Mouse (Mus musculus) hindbrain, embryonic 11.5 days (tissue): ENCODE measurements around the gene Flrt2. TPM values are rescaled to one million over a fixed set of nuclear protein-coding genes. Genes with fewer than 3 reads are reported as not detected.

Experiments
- ATAC-seq: fragments of 200-750 bp; cut with Nextera tagmentation; 2 replicates; pipeline ENCODE4 v1.8.0; 2017; ENCODE audit warnings: mild to moderate bottlenecking, moderate TSS enrichment, moderate library complexity; ENCODE audit not compliant: low FRiP score
- DNase-seq: peaks from one replicate; pipeline ENCODE4 v3.0.0-alpha.2; 2015; ENCODE audit warnings: low spot score
- H3K27ac ChIP-seq: fragments of 300-500 bp; sonication (generic); 2 replicates; pipeline ENCODE4 v1.5.1; 2014; ENCODE audit warnings: mild to moderate bottlenecking, low read depth, low read length
- H3K27me3 ChIP-seq: fragments of 300-500 bp; sonication (generic); 2 replicates; pipeline ENCODE4 v1.6.1; 2014; ENCODE audit warnings: mild to moderate bottlenecking, low read length, moderate library complexity, mixed read lengths; ENCODE audit not compliant: control insufficient read depth, insufficient read depth
- H3K36me3 ChIP-seq: fragments of 300-500 bp; sonication (generic); 2 replicates; pipeline ENCODE4 v1.6.1; 2014; ENCODE audit warnings: mild to moderate bottlenecking, low read length, moderate library complexity, mixed read lengths; ENCODE audit not compliant: control insufficient read depth, insufficient read depth
- H3K4me1 ChIP-seq: fragments of 300-500 bp; sonication (generic); replicated peaks from 2 replicates; pipeline ENCODE4 v1.6.1; 2014; ENCODE audit warnings: low read length, mixed read lengths; ENCODE audit not compliant: control insufficient read depth, insufficient read depth
- H3K4me2 ChIP-seq: fragments of 300-500 bp; sonication (generic); replicated peaks from 2 replicates; pipeline ENCODE4 v1.6.1; 2014; ENCODE audit warnings: mild to moderate bottlenecking, low read depth, low read length
- H3K4me3 ChIP-seq: fragments of 300-500 bp; sonication (generic); 2 replicates; pipeline ENCODE4 v1.5.1; 2014; ENCODE audit warnings: low read depth, low read length
- H3K9ac ChIP-seq: fragments of 300-500 bp; sonication (generic); 2 replicates; pipeline ENCODE4 v1.6.1; 2014; ENCODE audit warnings: low read depth, low read length
- H3K9me3 ChIP-seq: fragments of 300-500 bp; sonication (generic); 2 replicates; pipeline ENCODE4 v1.6.1; 2016; ENCODE audit warnings: low read length; ENCODE audit not compliant: control insufficient read depth
- WGBS: fragments of 180-500 bp; shearing (Covaris S2); extraction: QIAGEN DNeasy Blood & Tissue Kit; methylation state at CpG from one replicate; pipeline ENCODE4 v1.1.7; 2014; 5-methylcytosine and 5-hydroxymethylcytosine counted together
- polyA plus RNA-seq: library from polyadenylated mRNA; unstranded; fragments of >200 nt; fragmentation: Nextera tagmentation; extraction: Ambion mirVana; gene quantifications from 2 replicates; pipeline ENCODE4 v1.2.1, GENCODE M21; 2014

Gene Flrt2
- polyA plus RNA-seq, 1 experiment from 2014 or later, result 34.0 TPM

DNA sequence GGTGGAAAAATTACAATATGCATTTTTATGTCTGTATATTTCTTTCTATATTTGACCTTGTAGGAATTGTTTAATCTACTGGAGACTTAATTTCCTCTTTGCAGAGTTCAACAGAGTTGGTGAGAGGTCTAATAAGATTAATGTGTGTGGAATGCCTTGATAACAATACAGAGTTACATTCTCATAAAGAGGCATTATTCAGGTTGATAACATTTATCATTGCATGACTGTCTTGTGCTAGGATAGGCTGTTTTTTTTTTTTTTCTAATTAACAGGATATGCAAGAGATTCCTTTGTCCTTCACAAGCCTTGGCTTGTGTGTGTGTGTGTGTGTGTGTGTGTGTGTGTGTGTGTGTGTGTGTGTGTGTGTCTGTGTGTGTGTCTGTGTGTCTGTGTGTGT is 9.6 kb downstream of the Flrt2 start:
- H3K9ac ChIP-seq, result no peak overlapping the region

DNA sequence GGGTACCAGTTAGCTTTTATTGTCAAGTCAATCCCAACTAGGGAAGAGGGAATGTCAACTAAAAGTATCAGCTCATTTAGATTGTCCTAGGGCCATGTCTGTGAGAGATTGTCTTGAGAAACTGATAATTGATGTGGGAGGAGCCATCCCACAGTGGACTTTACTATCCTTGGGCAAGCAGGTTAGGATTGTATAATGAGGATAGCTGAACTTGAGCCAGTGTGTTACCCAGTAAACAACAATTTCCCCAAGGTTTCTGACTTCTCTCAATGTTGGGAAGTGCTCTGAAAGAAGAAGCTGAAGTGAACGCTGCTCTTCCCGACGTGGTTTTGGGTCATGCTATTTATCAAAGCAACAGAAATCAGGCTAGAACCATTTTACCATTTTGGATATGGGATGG is 13.0 kb downstream of the Flrt2 start:
- no peak overlapping the region for H3K4me3 ChIP-seq
- H3K27me3 ChIP-seq, result no peaks in the 10 kb centered on the region
- H3K4me1 ChIP-seq, result no peaks in the 10 kb centered on the region
- no peak for ATAC-seq
- H3K9ac ChIP-seq, result no peak overlapping the region
- H3K27ac ChIP-seq, result no peak overlapping the region
- DNase-seq, result no peak
- 88% methylated on average over 3 of the region's 3 CpGs for WGBS
- H3K4me2 ChIP-seq, result no peak overlapping the region
- no peaks in the 10 kb centered on the region for H3K9me3 ChIP-seq
- no peaks in the 10 kb centered on the region for H3K36me3 ChIP-seq

More for the DNA sequence above, 9.6 kb downstream of the Flrt2 start:
- DNase-seq (no peak), ATAC-seq (no peak)
- no peaks in the 10 kb centered on the region for H3K4me1 ChIP-seq
- no peak overlapping the region for H3K27ac ChIP-seq
- H3K4me3 ChIP-seq, result no peak overlapping the region
- H3K4me2 ChIP-seq, result no peak overlapping the region
- no peaks in the 10 kb centered on the region for H3K9me3 ChIP-seq
- H3K36me3 ChIP-seq, result no peaks in the 10 kb centered on the region
- H3K27me3 ChIP-seq, result no peaks in the 10 kb centered on the region

- no peak overlapping the region for H3K4me2 ChIP-seq
- WGBS, result 98% methylated on average over 2 of the region's 2 CpGs
Measured at GRCm38 (mm10) chr12:95723265-95723664, 31.2 kb downstream of the Flrt2 start.

DNA sequence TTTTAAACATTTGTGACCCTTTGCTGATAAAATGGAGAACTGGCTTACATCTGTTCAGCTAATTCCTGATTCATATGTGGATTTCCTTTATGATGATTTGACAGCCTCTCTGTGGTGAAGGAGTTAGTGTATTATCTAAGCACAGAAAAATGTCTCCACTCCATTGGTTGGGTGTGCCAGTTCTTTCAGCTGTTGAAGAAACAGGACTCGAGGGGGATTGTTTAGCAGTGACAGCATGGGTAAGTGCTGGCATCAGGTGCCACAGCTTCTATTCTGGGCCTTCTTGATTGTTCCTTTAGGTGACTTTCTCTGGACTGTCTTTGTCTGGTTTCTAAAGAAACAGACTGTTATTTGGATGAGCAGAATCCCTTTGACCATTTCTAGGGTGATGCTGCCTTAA is 42.0 kb downstream of the Flrt2 start:
- no peaks in the 10 kb centered on the region for H3K27me3 ChIP-seq
- H3K4me2 ChIP-seq, result no peak overlapping the region
- ATAC-seq, result no peak
- H3K36me3 ChIP-seq, result no peaks in the 10 kb centered on the region
- WGBS, result 70% methylated on average over 1 of the region's 1 CpGs
- H3K27ac ChIP-seq, result no peak overlapping the region
- H3K4me1 ChIP-seq, result no peaks in the 10 kb centered on the region
- no peak overlapping the region for H3K9ac ChIP-seq
- no peaks in the 10 kb centered on the region for H3K9me3 ChIP-seq
- H3K4me3 ChIP-seq, result no peak overlapping the region
- DNase-seq, result no peak

More at GRCm38 (mm10) chr12:95723265-95723664, 31.2 kb downstream of the Flrt2 start:
- Histone ChIP-seq H3K4me1 (no peaks in the 10 kb centered on the region), H3K27ac (no peak overlapping the region), H3K4me3 (no peak overlapping the region), H3K9me3 (no peaks in the 10 kb centered on the region), H3K9ac (no peak overlapping the region), H3K36me3 (no peaks in the 10 kb centered on the region), H3K27me3 (no peaks in the 10 kb centered on the region)
- ATAC-seq, result no peak
- no peak for DNase-seq

GRCm38 (mm10) chr12:95737571-95737970 is 45.5 kb downstream of the Flrt2 start:
- H3K4me2 ChIP-seq, result no peak overlapping the region
- H3K4me1 ChIP-seq, result no peaks in the 10 kb centered on the region
- WGBS, result 87% methylated on average over 8 of the region's 8 CpGs
- no peak overlapping the region for H3K4me3 ChIP-seq
- no peaks in the 10 kb centered on the region for H3K27me3 ChIP-seq
- H3K9ac ChIP-seq, result no peak overlapping the region
- no peak for DNase-seq
- no peaks in the 10 kb centered on the region for H3K36me3 ChIP-seq
- no peaks in the 10 kb centered on the region for H3K9me3 ChIP-seq
- H3K27ac ChIP-seq, result no peak overlapping the region
- ATAC-seq, result no peak

DNA sequence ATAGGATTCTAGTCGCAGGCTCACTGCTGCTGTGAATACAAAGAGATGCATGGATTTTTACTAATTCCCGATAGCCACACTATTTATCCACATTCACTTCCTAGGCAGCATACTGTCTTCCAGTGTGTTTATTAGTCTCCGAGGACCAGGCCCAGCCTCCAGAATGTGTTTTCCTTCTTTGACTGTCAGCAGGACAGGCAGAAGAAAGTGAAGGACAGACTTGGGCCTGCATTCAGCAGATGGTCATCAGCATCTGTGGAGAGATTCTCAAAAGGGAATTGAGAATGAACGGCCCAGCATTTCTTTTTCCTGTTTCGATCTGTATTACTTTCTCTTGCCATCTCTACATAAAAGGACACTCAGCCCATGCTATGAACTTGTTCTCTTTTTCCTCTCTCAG is 46.0 kb downstream of the Flrt2 start:
- no peak for DNase-seq
- Histone ChIP-seq H3K36me3 (no peaks in the 10 kb centered on the region), H3K4me2 (no peak overlapping the region), H3K9ac (no peak overlapping the region), H3K9me3 (no peaks in the 10 kb centered on the region), H3K4me3 (no peak overlapping the region), H3K27me3 (no peaks in the 10 kb centered on the region), H3K4me1 (no peaks in the 10 kb centered on the region), H3K27ac (no peak overlapping the region)
- 86% methylated on average over 5 of the region's 5 CpGs for WGBS
- ATAC-seq, result no peak

GRCm38 (mm10) chr12:95738491-95739135 is 46.6 kb downstream of the Flrt2 start:
- no peaks in the 10 kb centered on the region for H3K4me1 ChIP-seq
- H3K27ac ChIP-seq, result no peak overlapping the region
- H3K36me3 ChIP-seq, result no peaks in the 10 kb centered on the region
- H3K4me2 ChIP-seq, result no peak overlapping the region
- no peak overlapping the region for H3K9ac ChIP-seq
- DNase-seq, result no peak
- H3K9me3 ChIP-seq, result no peaks in the 10 kb centered on the region
- no peaks in the 10 kb centered on the region for H3K27me3 ChIP-seq
- no peak for ATAC-seq
- 70% methylated on average over 7 of the region's 7 CpGs for whole genome bisulfite sequencing
- H3K4me3 ChIP-seq, result no peak overlapping the region

- DNase-seq (no peak), ATAC-seq (no peak)
- Histone ChIP-seq H3K9ac (no peak overlapping the region), H3K27ac (no peak overlapping the region), H3K27me3 (no peaks in the 10 kb centered on the region), H3K9me3 (no peaks in the 10 kb centered on the region), H3K4me3 (no peak overlapping the region), H3K4me2 (no peak overlapping the region), H3K36me3 (no peaks in the 10 kb centered on the region), H3K4me1 (no peaks in the 10 kb centered on the region)
- 85% methylated on average over 5 of the region's 5 CpGs for WGBS
Measured at GRCm38 (mm10) chr12:95739739-95740138, 47.7 kb downstream of the Flrt2 start.

- H3K9ac ChIP-seq, result no peak overlapping the region
- no peak for ATAC-seq
- no peaks in the 10 kb centered on the region for H3K27me3 ChIP-seq
- no peak for DNase-seq
- H3K9me3 ChIP-seq, result no peaks in the 10 kb centered on the region
- H3K4me1 ChIP-seq, result no peaks in the 10 kb centered on the region
- no peak overlapping the region for H3K4me3 ChIP-seq
- H3K4me2 ChIP-seq, result no peak overlapping the region
- WGBS, result 70% methylated on average over 11 of the region's 11 CpGs
- H3K36me3 ChIP-seq, result no peaks in the 10 kb centered on the region
- no peak overlapping the region for H3K27ac ChIP-seq
Measured at GRCm38 (mm10) chr12:95741296-95741695, 49.3 kb downstream of the Flrt2 start.
